Mouse (Mus musculus) layer of hippocampus, adult 9-11 months (tissue): Measurements from ENCODE around the gene Chrnb2.

Experiments used
- DNase-seq: peaks from one replicate; pipeline ENCODE4 v3.0.0; 2022

Chrnb2 gene

DNA sequence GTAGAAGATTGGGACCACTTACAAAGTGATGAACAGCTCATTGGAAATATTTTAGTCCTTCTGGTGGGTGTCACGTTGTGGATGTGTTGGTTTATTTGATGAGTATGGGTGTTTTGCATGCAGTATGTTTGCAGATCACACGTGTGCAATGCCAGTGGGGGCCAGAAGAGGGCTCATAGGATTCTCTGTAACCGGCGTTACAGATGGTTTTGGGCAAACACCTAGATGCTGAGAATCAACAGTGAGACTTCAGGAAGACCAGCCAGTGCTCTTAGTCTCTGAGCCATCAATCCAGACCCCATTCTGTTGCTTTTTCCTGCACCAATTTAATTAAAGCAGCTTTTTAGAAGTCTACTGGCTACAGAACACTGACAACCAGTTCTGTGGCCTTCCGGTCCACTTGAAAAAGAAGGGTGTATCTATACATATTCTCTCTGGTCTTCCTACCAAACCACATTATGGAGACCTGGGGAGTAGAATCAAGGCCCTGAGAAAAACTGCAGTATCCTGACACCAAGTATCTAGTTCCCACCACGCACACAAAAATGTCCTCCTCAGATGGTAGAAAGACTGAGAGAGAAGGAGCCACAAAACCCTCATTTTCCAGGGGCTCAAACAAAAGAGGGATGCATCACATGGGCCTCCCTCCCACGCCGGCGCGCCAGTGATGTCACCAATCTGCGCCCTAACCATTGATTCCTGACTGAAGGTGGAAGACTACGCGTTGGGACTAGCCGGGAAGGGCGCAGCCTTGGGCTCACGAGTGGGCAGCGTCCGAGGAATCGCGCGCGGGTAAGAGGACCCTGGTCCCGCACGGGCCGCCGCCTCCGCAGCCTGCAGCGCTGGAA lies 49.8 kb downstream of the Chrnb2 start, which contains the start of gene Adar:
TSS of gene Adar (plus strand) at position 664 of the 848 bp plus-strand sequence.
- DNase-seq = peak; percentile 93

DNA sequence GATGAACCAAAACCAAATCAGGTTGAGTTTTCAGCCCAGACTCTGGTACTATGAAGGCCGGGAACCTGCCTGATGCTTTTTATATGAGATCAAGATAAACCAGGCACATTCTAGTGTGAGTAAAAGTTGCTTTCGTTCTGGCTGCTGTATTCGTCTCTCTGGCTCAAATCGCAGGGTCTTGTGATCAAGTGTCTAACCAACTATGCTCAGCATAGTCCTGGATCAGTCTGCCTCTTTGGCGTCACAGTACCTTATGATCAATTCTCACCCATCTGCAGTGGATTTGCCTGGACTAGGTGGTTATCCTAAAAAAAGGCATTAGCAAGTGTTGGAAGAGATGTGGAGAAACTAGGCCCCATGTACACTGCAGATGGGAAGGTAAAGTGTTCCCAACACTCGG lies 60.4 kb downstream of the Chrnb2 start:
- peak; percentile 48 for DNase-seq

- DNase-seq = no peak
These were observed 60.8 kb downstream of the Chrnb2 start for GRCm38 (mm10) chr3:89703596-89703995.

DNA sequence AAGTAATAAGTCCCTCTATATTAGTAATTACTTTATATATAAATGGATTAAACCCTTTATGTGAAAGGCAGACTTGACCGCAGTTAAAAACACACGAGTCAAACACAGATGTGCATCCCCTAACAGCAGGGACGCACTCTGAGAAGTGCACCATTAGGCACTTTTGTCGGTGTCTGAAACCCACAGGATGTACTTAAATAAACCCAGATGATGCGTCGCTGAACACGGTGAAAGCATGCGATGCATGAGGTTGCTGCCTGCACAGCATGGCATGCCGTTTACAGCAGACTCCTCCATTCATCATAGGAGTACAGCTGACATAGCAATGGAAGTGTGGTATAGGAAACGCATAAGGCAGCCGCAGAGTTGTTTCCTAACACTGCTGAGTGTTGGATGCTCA lies 64.0 kb downstream of the Chrnb2 start:
- DNase-seq = no peak

GRCm38 (mm10) chr3:89698958-89699357 lies 65.5 kb downstream of the Chrnb2 start:
- no peak for DNase-seq
